Comparison of ENCODE assay signal across 8 mouse cellular contexts in the genomic region with DNA sequence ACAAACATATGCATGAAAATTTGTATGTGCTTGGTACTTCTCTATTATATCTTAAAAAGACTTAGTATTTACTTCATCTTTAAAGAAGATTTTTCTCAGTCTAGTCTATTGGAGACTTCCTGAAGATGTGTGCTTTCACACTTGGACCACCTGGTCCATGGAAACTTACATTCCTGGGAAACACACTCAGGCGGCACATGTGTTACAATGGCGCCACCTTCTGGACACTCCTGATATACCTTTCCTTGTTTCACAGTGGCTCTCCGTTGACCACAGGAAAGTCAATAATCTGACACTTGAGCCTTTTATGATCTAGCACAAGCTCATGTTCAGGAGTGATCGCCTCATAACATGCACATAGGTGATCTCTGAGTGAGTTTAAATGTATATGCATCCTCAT.
DNase-seq lines count a peak whose midpoint lies in the region; ATAC-seq and TF ChIP-seq lines count a peak whose summit lies in the region.

No protein-coding gene starts in this region.

- WGBS in heart, postnatal 0 days = 3% methylated on average over 4 of the region's 4 CpGs
- WGBS in heart, embryonic 10.5 days = 4% methylated on average over 4 of the region's 4 CpGs
- WGBS in limb, embryonic 10.5 days = 2% methylated on average over 4 of the region's 4 CpGs
- 0% methylated on average over 4 of the region's 4 CpGs for WGBS in neural tube, embryonic 12.5 days

- no peaks in the 10 kb centered on the region for H3K9me3 ChIP-seq in heart, postnatal 0 days (replicated peaks; ENCODE audit: control insufficient read depth, low read length)
- no peaks in the 10 kb centered on the region for H3K9me3 ChIP-seq in heart, embryonic 10.5 days
- no peaks in the 10 kb centered on the region for H3K9me3 ChIP-seq in limb, embryonic 10.5 days (replicated peaks)
- H3K9me3 ChIP-seq in neural tube, embryonic 12.5 days = no peaks in the 10 kb centered on the region

- no peak overlapping the region for H3K27ac ChIP-seq in heart, postnatal 0 days (ENCODE audit: low read depth)
- no peak overlapping the region for H3K27ac ChIP-seq in heart, embryonic 10.5 days
- H3K27ac ChIP-seq in limb, embryonic 10.5 days = no peak overlapping the region
- no peak overlapping the region for H3K27ac ChIP-seq in neural tube, embryonic 12.5 days

- 0 out of 2 replicates have a peak, but pooled peaks have one; percentile 33 for ATAC-seq in heart, postnatal 0 days (ENCODE audit: insufficient read depth, low read depth)
- ATAC-seq in neural tube, embryonic 12.5 days (ENCODE audit: low FRiP score, low read depth) = peak; percentile 61; the same call in 1 of the 2 replicates
- no peak for ATAC-seq in erythroblast, adult 5-6 weeks (replicated peaks; ENCODE audit: low FRiP score, poor library complexity, severe bottlenecking)

- H3K36me3 ChIP-seq in heart, postnatal 0 days (replicated peaks; ENCODE audit: control insufficient read depth, insufficient read depth, low read length) = no peaks in the 10 kb centered on the region
- no peaks in the 10 kb centered on the region for H3K36me3 ChIP-seq in heart, embryonic 10.5 days
- H3K36me3 ChIP-seq in limb, embryonic 10.5 days = no peaks in the 10 kb centered on the region
- no peaks in the 10 kb centered on the region for H3K36me3 ChIP-seq in neural tube, embryonic 12.5 days

- H3K9ac ChIP-seq in heart, postnatal 0 days (replicated peaks; ENCODE audit: low read depth, low read length) = no peak overlapping the region
- no peak overlapping the region for H3K9ac ChIP-seq in neural tube, embryonic 12.5 days

- H3K27me3 ChIP-seq in heart, postnatal 0 days (ENCODE audit: control insufficient read depth, insufficient read depth, low read length) = no peaks in the 10 kb centered on the region
- no peaks in the 10 kb centered on the region for H3K27me3 ChIP-seq in heart, embryonic 10.5 days (ENCODE audit: insufficient read depth, poor library complexity, severe bottlenecking)
- H3K27me3 ChIP-seq in limb, embryonic 10.5 days (ENCODE audit: low read depth, poor library complexity, severe bottlenecking) = no peaks in the 10 kb centered on the region
- H3K27me3 ChIP-seq in neural tube, embryonic 12.5 days (replicated peaks) = no peaks in the 10 kb centered on the region

- TF ChIP-seq CTCF in heart, postnatal 0 days (IDR thresholded peaks at IDR 0.05; ENCODE audit: low read depth) = peak; percentile 79

- DNase-seq in heart, postnatal 0 days (ENCODE audit: low spot score) = peak; percentile 42
- DNase-seq in heart, embryonic 10.5 days (ENCODE audit: low spot score) = no peak
- DNase-seq in cerebellum, postnatal 10 days = peak; percentile 83 to 87
- DNase-seq in frontal cortex, postnatal 36 days (ENCODE audit: low spot score in 2 of 2) = peak; percentile 56 to 66
- peak; percentile 57 for DNase-seq in kidney, adult 9 months
- DNase-seq in limb, embryonic 10.5 days (ENCODE audit: low spot score) = peak; percentile 87

- no peak for TF ChIP-seq EP300 in heart, postnatal 0 days (IDR thresholded peaks at IDR 0.05; ENCODE audit: low read depth)

- H3K4me3 ChIP-seq in heart, postnatal 0 days (ENCODE audit: low read depth, low read length) = no peak overlapping the region
- H3K4me3 ChIP-seq in heart, embryonic 10.5 days = no peak overlapping the region
- H3K4me3 ChIP-seq in limb, embryonic 10.5 days = no peak overlapping the region
- no peak overlapping the region for H3K4me3 ChIP-seq in neural tube, embryonic 12.5 days

- H3K4me2 ChIP-seq in heart, postnatal 0 days (ENCODE audit: low read depth, low read length) = no peak overlapping the region
- no peak overlapping the region for H3K4me2 ChIP-seq in neural tube, embryonic 12.5 days (replicated peaks)

- H3K4me1 ChIP-seq in heart, postnatal 0 days (ENCODE audit: control insufficient read depth, insufficient read depth) = no peaks in the 10 kb centered on the region
- H3K4me1 ChIP-seq in heart, embryonic 10.5 days = no peaks in the 10 kb centered on the region
- no peaks in the 10 kb centered on the region for H3K4me1 ChIP-seq in limb, embryonic 10.5 days
- no peaks in the 10 kb centered on the region for H3K4me1 ChIP-seq in neural tube, embryonic 12.5 days
